Mouse (Mus musculus) CD8-positive naive resting alpha-beta T cell, adult 2 months (primary cell): ENCODE data around the gene Eno3.

Source experiments
- DNase-seq, 2 experiments: peaks; one replicate each; pipeline ENCODE4 v3.0.0; 2022; ENCODE audit warnings: low read depth in 2 of 2, low spot score in 2 of 2

Gene Eno3

DNA sequence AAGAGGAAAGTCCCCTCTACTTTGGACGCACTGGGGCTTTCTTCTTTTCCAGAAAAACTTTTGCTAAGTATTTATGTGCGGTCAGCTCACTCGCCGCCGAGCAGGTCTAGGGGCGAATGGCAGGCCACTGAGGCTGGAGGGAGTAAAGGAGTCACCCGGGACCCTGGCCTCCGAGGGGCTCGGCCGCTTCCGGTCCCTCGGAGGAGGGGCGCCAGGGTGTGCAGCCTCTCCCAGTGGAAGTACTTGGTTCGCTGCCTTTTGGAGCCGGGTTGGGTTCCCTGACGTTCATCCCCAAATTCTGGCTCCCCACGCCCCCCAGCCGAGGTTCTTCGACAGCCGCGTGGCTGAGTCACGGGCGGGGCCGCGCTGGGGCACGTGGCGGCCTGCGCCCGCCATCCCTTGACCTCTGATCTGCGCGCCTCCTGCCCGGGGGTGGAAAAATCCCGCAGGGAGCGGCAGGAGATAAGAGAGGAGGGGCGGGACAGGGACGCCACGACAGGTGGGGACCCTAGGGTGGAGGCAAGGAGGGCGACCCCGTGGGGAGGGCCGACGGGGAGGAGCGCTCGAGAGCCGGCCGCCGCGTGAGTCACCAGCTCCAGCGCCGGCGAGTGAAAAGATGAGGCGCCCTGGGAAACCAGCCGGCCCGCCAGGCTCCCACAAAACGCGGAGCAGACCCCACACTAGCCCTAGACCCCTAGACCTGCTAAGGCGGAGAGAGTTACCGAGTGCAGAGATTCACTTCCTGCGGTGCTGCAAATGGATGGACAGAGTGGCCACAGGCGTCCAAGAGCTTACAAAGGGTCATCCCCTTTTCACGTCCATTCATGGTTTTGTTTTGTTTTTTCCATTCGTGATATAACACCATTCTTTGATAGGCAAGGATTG lies 1.2 kb upstream of the Eno3 start:
- DNase-seq = peak; percentile 26

DNA sequence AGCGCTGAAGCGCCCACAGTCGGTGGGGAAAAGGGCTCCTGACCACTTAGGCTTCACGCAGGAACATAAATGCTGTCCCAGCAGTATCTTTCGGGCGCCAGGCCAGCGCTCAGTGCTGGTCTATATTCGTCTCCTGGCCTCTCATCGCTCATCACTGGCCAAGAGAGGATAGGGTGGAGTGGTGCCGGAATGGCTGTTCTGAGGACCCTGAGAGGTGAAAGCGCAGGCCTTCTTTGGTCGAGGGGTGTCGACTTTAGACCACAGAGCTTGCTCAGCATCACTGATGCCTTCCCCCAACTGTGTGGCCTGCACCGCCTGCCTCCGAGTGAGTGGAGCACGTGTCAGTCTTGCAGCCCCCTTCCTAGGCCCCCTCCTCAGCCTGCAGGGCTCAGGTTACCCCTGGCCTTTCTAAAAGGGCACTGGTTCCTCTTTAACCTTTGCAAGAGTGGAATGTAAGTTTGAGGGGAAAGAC lies 510 bp upstream of the Eno3 start:
- no peak for DNase-seq

DNA sequence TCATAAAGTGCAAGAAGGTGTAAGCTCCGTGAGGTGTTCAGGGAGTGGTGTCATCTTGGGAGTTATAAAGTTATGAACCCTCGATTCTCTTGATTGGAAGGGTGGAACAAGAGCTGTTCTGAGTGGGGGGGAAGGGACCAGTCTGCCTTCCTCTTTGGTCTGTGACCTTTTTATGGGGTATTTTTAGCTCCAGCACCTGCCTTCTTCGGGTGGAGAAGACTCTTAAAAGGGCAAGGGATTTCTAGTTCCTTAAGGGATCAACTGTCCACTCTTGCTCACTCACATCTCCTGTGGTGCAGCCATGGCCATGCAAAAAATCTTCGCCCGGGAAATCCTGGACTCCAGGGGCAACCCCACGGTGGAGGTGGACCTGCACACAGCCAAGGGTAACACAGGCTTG lies 571 bp downstream of the Eno3 start:
- no peak for DNase-seq

DNA sequence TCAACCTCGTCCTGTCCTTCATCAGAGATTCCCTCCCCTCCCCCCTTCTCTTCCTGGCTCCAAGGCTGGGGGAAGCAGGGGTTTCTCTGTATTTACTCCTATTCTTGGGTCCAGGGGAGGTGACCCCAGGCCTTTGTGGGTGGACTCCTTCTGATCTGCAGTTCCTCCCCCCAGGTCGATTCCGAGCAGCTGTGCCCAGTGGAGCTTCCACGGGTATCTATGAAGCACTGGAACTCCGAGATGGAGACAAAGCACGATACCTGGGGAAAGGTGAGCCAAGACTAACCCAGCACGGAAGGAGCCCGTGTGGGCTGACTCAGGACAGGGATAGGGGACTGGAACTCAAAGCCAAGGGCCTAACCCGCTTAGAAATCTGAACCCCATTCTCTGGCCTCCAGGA lies 989 bp downstream of the Eno3 start:
- no peak for DNase-seq

DNA sequence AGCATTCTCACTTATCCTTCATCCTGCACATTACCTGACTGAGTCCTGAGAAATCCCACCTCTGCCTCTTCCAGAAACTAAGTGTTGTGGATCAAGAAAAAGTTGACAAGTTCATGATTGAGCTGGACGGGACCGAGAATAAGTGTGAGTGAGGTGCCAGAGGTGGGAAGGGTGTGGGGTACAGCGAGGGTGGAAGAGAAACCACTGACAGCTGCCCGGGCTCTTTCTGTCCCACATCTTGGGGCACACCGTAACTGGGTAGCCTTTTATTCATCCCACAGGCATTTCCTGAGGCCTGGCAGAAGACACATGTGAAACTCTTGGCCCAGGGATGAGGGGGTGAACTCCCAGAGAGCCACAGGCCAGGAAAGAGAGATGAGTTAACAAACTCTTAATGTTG lies 1.5 kb downstream of the Eno3 start:
- no peak for DNase-seq

DNA sequence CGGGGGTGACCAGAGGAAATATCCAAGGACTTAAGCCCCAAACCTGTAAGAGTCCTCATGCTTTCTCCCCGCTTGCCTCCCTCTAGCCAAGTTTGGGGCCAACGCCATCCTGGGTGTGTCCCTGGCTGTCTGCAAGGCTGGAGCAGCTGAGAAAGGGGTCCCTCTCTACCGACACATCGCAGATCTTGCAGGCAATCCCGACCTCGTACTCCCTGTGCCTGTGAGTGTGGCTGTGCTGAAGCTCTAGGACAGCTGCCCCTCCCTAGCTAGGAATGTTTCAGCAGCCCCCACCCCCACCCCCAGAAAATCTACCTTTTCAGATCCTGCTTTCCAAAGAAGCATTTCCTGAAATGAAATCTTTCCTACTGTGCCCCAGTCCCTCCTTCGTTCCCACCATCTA lies 1.9 kb downstream of the Eno3 start:
- no peak for DNase-seq

DNA sequence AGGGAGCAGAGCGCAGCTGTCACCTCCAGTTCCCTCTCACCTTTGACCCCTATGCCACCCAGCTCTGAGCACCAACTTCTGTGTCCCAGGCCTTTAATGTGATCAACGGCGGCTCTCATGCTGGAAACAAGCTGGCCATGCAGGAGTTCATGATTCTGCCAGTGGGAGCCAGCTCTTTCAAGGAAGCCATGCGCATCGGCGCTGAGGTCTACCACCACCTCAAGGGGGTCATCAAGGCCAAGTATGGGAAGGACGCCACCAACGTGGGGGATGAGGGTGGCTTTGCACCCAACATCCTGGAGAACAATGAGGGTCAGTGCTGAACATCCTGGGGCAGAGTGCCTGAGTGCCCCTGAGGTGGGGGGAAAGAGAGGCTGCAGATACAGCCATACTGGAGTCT lies 3.6 kb downstream of the Eno3 start:
- DNase-seq = no peak

DNA sequence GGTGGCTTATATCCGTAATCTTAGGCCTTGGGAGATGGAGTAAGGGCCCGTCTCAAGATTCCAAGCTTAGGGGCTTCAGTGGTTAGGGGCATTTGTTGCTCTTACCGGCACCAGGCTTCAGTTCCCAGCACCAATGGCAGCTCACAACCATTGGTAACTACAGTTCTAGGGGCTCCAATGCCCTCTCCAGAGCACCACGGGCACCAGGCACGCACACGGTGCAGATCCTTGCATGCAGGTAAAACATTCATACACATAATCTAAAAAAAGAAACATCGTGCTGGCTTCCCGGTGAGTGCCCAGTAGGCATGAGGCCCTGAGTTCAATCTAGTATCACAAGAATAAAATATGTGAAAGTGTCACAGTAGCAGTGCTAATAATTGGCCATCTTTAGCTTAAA lies 6.1 kb downstream of the Eno3 start:
- DNase-seq = no peak

DNA sequence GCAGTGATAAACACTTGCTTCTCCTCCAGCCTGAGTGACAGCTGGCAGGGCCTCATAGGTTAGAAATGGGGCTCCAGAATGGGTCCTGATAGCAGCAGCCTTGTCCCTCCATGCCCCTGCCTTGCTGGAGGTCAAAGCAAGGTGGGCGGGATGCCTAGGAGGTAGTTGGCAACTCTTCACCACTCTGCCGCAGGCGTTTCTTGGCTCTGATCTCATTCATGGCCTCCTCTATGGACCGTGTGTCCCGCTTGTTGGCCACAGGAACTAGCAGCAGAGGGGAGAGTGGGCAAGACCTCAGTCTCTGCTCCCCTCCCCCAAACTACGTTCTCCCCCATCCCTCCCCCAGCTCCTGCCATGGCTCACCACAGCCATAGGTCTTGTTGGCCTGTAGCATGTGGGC lies 7.0 kb downstream of the Eno3 start:
- no peak for DNase-seq

DNA sequence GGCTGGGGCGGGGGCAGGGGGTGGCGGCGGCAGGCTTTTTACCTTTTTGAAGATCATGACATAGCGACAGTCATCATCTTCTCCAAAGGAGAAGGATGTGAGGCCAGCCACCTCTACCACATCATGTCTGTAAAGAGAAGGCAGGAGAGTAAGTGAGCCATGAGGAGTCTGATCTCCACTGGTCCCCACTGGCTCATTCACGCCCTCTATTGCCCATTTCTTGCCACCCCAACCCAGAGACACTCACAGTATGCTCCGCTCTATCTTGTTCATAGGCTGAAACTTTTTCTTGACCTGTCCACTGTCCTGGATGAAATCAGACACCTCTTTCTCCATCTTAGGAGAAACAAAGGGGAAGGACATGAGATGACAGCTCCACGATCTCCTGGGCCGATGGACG lies 7.7 kb downstream of the Eno3 start:
- no peak for DNase-seq

DNA sequence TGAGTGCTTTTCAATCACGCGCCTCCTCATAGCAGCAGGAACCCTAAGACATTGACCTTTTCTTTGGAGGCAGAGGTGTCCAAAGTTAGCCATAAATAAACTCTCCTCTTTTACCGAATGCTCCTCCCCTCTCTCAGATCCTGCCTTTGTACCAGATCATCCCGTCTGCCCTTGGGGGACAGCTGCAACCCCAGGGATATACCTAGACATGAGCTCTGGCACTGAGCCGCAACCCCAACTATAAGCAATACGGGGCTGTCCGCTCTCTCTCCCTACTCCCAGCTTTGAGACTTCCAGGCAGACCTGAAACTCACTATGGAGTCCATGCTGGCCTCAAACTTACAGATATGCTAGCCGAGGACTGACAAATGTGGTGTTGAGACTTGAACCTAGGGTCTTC lies 9.7 kb downstream of the Eno3 start:
- DNase-seq = no peak

DNA sequence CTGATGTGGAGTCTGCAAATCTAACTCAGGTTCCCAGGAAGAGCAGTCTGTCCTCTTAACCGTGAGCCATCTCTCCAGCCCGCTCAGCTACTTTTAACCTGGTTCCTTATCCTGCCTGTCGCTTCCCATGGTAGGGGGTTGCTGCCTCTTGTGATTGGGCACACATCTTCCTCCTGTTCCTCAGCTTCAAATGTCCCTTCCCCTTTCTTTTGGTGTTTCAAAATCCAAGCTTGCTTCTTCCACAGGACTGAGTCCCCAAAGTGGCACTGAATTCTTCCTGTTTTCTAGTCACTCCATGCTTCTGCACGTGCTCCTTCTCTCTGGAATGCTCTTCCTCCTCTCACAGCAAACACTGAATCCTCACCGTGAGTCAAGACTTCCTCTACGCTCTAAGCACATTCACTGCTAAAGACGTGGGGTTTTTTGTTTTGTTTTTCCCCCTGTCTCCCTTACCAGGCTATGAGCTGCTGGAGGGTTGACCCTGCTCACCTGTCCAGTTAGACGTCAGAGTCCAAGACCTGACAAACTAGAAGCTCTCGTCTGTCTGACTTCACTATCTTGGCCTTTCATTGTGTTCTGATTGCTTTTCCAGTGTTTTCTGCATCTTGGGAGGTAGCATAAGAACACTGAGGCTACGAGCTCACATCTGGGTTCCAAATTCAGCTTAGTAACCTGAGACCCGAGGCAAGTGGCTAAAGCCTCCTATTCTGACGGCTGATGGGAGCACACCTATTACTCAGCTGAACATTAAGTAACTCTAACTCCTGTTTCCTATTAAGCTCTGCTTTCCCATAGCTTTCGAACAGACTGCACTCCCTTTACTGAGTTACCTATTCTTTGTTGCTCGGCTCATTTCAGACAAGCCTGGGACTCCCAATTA lies 10.5 kb downstream of the Eno3 start:
- DNase-seq = no peak

DNA sequence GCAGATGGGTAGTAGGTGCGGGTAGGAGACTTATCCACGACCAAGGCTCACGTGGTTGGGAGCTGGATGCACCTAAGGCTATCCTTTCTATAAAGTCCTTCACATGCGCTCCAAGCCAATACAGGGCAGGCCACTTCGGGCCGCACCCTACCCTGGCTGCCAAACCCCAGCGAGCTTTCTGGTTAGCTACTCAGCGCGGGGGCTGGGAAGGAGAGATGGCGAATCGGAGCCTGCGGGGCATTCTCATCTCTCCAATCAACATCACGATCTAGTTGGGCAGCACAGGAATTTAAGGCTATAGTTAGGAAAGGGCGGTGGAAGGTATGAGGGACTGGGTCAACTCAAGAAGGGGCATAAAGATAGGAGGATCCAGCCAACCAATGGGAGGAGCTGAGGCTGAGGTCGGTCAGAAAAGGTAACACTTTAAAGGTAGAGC lies 11.4 kb downstream of the Eno3 start:
- DNase-seq = no peak

DNA sequence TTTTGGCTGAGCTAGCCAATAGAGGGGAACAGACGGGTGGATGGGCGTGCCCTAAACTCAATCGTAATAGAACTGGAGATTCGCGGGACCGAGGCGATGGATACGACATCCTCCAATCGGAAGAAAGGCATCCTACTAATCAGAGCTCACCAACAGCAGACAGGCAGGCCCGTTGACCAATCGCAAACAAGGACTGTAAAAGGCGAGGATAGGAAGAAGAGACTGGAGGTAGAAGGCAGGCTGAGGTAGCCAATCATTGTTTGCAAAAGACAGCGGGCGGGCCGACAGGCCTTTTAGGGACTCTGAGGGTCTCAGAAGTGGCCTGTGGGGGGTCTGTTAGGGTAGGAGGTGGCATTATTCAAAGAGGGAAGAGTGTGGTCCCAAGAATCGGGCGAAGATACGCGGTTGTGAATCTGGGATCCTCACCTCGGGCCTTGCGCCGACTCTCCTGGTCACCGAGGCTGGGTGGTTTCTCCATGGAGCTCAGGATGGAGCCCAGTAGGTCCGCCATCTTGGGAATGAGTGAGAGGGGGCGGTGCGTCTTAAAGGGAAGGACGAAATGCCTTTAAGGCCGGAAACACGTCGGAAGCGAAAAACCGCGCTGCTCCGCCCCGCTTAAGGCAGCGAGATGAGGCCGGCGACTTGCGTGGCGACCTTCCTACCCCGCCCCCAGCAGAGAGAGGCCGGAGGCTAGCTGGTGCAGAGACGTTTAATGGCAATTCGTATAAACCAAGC lies 11.9 kb downstream of the Eno3 start, which contains the start of gene Spag7:
TSS of gene Spag7 (minus strand) at position 646 of the 735 bp plus-strand sequence.
- peak; percentile 89 to 95 for DNase-seq

DNA sequence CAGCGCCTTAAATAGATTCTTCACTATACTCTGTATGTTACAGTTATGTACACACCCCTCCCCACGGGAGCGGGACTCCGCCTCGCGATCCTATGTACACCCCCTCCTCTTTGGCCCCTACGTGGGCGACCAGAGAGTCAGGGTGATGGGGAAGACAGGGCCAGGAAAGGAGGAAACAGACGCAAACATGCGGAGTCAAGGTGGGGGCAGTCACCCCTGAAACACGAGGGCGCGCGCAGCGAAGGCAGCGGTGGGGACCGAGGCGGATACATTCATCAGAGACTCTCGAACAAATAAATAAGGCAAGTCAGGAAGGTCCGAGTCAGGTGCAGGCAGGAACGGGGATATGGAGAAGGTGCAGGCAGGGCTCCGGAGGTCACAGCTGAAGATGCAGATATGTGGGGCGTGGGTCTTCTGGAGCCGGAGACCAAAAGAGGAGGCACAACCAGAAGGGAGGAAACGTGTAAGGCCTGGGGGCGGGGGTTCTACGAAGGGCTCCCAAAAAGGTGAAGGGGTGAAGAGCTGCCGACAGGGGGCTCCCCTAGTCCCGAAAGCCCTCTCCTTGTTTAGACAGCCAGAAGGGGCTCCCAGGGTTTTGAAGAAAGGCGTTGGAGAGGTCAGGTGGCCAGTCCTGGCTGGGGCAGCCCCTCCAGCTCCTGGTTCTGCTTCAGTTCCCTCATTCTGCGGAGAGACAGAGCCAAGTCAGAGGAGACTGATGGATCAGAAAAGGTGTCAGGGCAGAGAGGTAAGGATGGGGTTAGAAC lies 12.8 kb downstream of the Eno3 start:
- peak; percentile 80 to 87 for DNase-seq

DNA sequence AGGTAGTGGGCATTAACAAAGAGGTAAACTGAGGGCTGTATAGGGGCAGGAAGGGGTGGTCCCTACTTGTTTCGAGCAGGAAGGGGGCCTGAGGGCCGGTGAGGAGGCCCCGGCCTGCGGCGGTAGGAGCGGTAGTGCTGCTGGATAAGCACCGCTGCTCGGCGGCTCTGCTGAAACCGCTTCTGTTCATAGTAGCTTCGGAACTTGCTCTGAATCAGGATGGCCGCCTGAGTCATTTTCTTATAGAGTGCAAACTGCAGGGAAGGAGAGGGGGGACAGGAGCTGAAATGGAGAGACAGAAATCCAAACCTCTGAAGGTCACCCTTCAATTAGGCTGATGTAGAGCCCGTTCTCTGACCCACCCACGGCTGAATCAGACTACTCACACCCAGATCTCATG lies 13.5 kb downstream of the Eno3 start:
- DNase-seq = no peak

DNA sequence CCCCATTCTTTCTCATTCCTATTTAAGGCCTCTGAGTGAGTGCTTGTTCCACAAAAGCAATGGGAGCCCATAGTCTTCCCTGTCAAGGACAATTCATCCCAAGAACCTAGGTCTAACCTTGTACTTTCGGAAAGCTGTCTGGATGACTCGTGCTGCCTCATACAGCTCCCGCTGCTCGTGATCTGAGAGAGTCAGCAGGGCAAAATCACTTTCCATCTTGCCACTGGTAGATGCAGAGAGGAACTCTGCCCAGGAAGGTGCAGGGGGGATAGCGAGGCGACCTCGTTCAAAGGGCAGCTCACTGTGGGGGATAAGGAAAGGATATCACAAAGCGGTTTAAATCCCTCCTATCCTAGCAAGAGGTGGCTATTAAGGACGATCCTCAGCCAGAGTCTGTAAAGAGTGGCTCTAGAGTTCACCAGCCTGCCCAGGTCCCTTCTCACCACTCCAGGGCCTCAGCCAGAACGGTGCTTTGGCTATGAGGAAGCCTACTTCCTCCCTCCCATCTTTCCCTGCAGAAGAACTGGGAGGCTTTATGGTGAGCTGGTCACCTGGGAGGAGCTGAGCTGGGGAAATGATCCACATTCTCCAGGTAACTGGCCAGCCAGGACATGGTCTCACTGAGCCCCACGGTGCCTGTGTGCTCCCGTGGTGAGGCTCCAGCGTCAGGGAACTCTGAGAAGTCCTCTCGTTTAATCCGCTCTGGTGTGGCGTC lies 14.5 kb downstream of the Eno3 start:
- no peak for DNase-seq

DNA sequence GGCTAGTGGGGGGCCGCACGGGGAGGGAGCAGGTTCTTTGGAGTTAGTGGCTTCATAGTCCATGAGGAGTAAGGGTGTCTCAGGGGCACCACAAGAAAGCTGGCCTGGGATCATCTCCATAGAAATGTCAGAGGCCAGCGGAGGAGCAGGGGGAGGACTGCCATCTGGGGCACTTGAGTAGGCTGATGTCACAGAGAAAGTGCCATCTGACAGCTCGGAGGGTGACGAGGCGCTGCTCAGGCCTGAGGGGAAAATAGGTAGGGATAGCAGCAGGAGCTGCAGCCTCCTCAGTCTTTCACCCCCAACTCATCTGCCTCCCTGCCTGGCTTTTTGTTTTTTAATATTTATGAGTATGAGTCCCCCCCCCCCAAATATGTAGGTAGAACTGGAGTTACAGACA lies 17.0 kb downstream of the Eno3 start:
- no peak for DNase-seq

DNA sequence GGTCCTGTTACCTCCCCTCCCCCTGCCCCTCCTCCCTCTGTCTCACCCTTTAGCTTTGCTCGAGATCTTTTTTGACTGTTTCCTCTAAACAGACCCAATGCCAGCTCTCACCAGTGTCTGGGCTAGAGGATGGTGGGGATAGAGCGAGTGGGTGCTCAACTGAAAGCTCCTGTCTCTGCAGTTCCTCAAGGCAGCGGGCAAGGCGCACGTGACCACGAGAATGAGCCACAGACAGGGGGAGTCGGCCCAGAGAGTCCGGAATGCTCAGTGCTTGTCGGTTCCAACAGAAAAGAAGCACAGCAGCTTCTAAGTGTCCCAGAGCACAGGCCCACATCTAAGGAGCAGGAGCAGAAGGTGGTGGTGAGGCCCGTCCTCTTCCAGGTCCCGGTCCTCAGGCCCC lies 17.5 kb downstream of the Eno3 start:
- no peak for DNase-seq

DNA sequence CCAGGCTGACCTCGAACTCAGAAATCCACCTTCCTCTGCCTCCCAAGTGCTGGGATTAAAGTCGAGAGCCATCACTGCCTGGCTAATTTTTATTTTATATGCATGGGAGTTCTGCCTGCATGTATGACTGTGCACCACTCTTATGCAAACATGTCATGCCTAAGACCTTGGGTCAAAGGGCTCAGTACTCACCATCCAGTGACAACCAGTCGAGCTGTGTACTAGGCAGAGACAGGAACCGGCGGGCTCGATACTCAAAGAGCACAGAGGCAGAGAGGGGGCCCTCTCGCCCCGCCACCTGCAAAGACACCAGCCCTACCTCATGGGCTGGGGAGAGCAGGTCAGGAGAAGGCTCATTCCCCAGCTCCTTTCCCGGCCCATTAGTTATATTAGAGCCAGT lies 21.1 kb downstream of the Eno3 start:
- DNase-seq = no peak
